Mouse (Mus musculus) liver, embryonic 16.5 days (tissue): ENCODE measurements at regions not wholly inside any gene's neighbourhood (a gene's known extent, or its start where the extent isn't known, plus 50 kb on each side); places are given as distances from the start of the nearest gene placed in this dataset.

Experiments
- ATAC-seq: fragments of 200-750 bp; cut with Nextera tagmentation; 2 replicates; pipeline ENCODE4 v1.8.0; 2017; ENCODE audit warnings: low read depth, mild to moderate bottlenecking, moderate number of reproducible peaks, moderate library complexity
- H3K27ac ChIP-seq: fragments of 300-500 bp; sonication (generic); 2 replicates; pipeline ENCODE4 v1.5.1; 2014; ENCODE audit warnings: mild to moderate bottlenecking, low read length
- H3K27me3 ChIP-seq: fragments of 300-500 bp; sonication (generic); 2 replicates; pipeline ENCODE4 v1.6.1; 2014; ENCODE audit warnings: low read depth, low read length, mixed read lengths; ENCODE audit not compliant: control insufficient read depth, insufficient read depth
- H3K36me3 ChIP-seq: fragments of 300-500 bp; sonication (generic); 2 replicates; pipeline ENCODE4 v1.6.1; 2014; ENCODE audit warnings: mild to moderate bottlenecking; ENCODE audit not compliant: control insufficient read depth, insufficient read depth
- H3K4me1 ChIP-seq: fragments of 300-500 bp; sonication (generic); 2 replicates; pipeline ENCODE4 v1.6.1; 2014; ENCODE audit warnings: low read depth, low read length, mixed read lengths; ENCODE audit not compliant: control insufficient read depth
- H3K4me2 ChIP-seq: fragments of 300-500 bp; sonication (generic); 2 replicates; pipeline ENCODE4 v1.6.1; 2014; ENCODE audit warnings: low read depth, low read length, mixed read lengths
- H3K4me3 ChIP-seq: fragments of 300-500 bp; sonication (generic); 2 replicates; pipeline ENCODE4 v1.5.1; 2014; ENCODE audit warnings: low read depth, mild to moderate bottlenecking, low read length
- H3K9ac ChIP-seq: fragments of 300-500 bp; sonication (generic); 2 replicates; pipeline ENCODE4 v1.6.1; 2014; ENCODE audit warnings: low read depth, low read length
- H3K9me3 ChIP-seq: fragments of 300-500 bp; sonication (generic); replicated peaks from 2 replicates; pipeline ENCODE4 v1.6.1; 2016; ENCODE audit warnings: low read length; ENCODE audit not compliant: control insufficient read depth
- WGBS: fragments of 180-500 bp; shearing (Covaris S2); extraction: QIAGEN DNeasy Blood & Tissue Kit; methylation state at CpG from one replicate; pipeline ENCODE4 v1.1.7; 2014; ENCODE audit not compliant: insufficient replicate concordance; 5-methylcytosine and 5-hydroxymethylcytosine counted together

DNA sequence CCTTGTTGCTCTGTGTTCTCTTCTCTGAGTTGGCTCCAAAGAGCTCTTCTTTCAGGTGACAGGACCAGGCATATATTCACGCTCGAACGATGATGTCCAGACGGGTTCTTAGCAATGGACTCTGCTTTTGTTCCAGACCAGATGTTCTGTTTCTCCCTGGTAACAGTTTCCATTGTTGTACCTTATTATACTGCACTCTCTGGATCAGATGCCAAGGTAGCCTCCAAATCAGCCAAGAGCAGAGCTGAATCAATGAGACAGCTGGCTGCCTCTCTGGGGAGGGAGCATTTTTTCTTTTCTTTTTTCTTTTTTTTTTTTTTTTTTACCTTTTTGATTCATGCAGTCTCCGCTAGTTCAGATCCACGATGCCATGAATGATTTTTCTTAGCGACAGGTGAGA is 50.9 kb upstream of the Nxph1 start:
- 68% methylated on average over 7 of the region's 7 CpGs for WGBS
- H3K4me3 ChIP-seq: no peak overlapping the region
- H3K4me1 ChIP-seq: no peaks in the 10 kb centered on the region
- no peaks in the 10 kb centered on the region for H3K27me3 ChIP-seq
- ATAC-seq: no peak
- H3K27ac ChIP-seq: no peak overlapping the region
- no peak overlapping the region for H3K4me2 ChIP-seq
- no peak overlapping the region for H3K9ac ChIP-seq
- H3K36me3 ChIP-seq: no peaks in the 10 kb centered on the region
- H3K9me3 ChIP-seq: no peaks in the 10 kb centered on the region

GRCm38 (mm10) chr6:8898268-8898667 is 50.0 kb upstream of the Nxph1 start:
- no peak overlapping the region for H3K9ac ChIP-seq
- no peaks in the 10 kb centered on the region for H3K4me1 ChIP-seq
- no peak overlapping the region for H3K27ac ChIP-seq
- no peaks in the 10 kb centered on the region for H3K27me3 ChIP-seq
- H3K9me3 ChIP-seq: no peaks in the 10 kb centered on the region
- no peak for ATAC-seq
- 44% methylated on average over 3 of the region's 3 CpGs for WGBS
- H3K36me3 ChIP-seq: no peaks in the 10 kb centered on the region
- no peak overlapping the region for H3K4me2 ChIP-seq
- H3K4me3 ChIP-seq: no peak overlapping the region
